Mouse (Mus musculus) CH12F3 (cell line): Measurements from ENCODE around the gene Phf14.

ENCODE experiments used
- in situ Hi-C: fragments of 300-500 bp; cut with MboI; formaldehyde crosslinking; loops from 2 replicates; pipeline ENCODE4 v1.14.3; 2020; ENCODE audit warnings: low sequenced_read_pairs

Gene Phf14

GRCm38 (mm10) chr6:12020156-12020555 is 112.5 kb downstream of the Phf14 start:
- in situ Hi-C loops: no loop called here

GRCm38 (mm10) chr6:12020738-12021137 is 113.1 kb downstream of the Phf14 start:
- in situ Hi-C loops: no loop called here

- in situ Hi-C loops: no loop called here
Observed at GRCm38 (mm10) chr6:12021480-12021879, 113.9 kb downstream of the Phf14 start.

- in situ Hi-C loops: no loop called here
Observed at GRCm38 (mm10) chr6:12023395-12023794, 115.8 kb downstream of the Phf14 start.

- in situ Hi-C loops: no loop called here
Observed at GRCm38 (mm10) chr6:12026804-12027537, 119.4 kb downstream of the Phf14 start.

- in situ Hi-C loops: no loop called here
Observed at GRCm38 (mm10) chr6:12034561-12034960, 127.0 kb downstream of the Phf14 start.

- in situ Hi-C loops: no loop called here
Observed at GRCm38 (mm10) chr6:12038268-12038667, 130.7 kb downstream of the Phf14 start.

- in situ Hi-C loops: no loop called here
Observed at GRCm38 (mm10) chr6:12052884-12053283, 145.3 kb downstream of the Phf14 start.

- in situ Hi-C loops: no loop called here
Observed at GRCm38 (mm10) chr6:12054149-12054548, 146.5 kb downstream of the Phf14 start.

- in situ Hi-C loops: no loop called here
Observed at GRCm38 (mm10) chr6:12058717-12059116, 151.1 kb downstream of the Phf14 start.

GRCm38 (mm10) chr6:12059971-12060370 is 152.4 kb downstream of the Phf14 start:
- in situ Hi-C loops: no loop called here

GRCm38 (mm10) chr6:12060452-12061140 is 153.0 kb downstream of the Phf14 start:
- in situ Hi-C loops: no loop called here

GRCm38 (mm10) chr6:12067956-12068355 is 160.3 kb downstream of the Phf14 start:
- in situ Hi-C loops: no loop called here

GRCm38 (mm10) chr6:12069357-12069756 is 161.7 kb downstream of the Phf14 start:
- in situ Hi-C loops: no loop called here

GRCm38 (mm10) chr6:12074599-12074998 is 167.0 kb downstream of the Phf14 start:
- in situ Hi-C loops: no loop called here

- in situ Hi-C loops: no loop called here
Observed at GRCm38 (mm10) chr6:12077338-12077737, 169.7 kb downstream of the Phf14 start.

- in situ Hi-C loops: no loop called here
Observed at GRCm38 (mm10) chr6:12077880-12078618, 170.4 kb downstream of the Phf14 start.

GRCm38 (mm10) chr6:12079260-12079659 is 171.7 kb downstream of the Phf14 start:
- in situ Hi-C loops: no loop called here

GRCm38 (mm10) chr6:12080423-12080822 is 172.8 kb downstream of the Phf14 start:
- in situ Hi-C loops: no loop called here

- in situ Hi-C loops: no loop called here
Observed at GRCm38 (mm10) chr6:12081722-12082121, 174.1 kb downstream of the Phf14 start.

GRCm38 (mm10) chr6:12082125-12082524 is 174.5 kb downstream of the Phf14 start:
- in situ Hi-C loops: no loop called here
